ENCODE assay signal across 12 mouse cellular contexts in genomic region chr16:31501751-31502365, GRCm38 (mm10).
DNase-seq lines count a peak whose midpoint lies in the region; ATAC-seq lines count a peak whose summit lies in the region.
"Had no signal": no experiment of that assay in that cellular context is flagged by ENCODE, and none has a peak within 500 bp of the region (broad histone marks: within the 10 kb centered on the region; RNA-seq: fewer than 3 reads in every experiment).

No protein-coding gene starts in this region.

- DNase-seq in forebrain, embryonic 10.5 days (ENCODE audit: extremely low spot score, low spot score), result no peak
- no peak for DNase-seq in hindbrain, embryonic 14.5 days (ENCODE audit: low spot score)
- no peak for DNase-seq in left cerebral cortex, adult 11 months (ENCODE audit: low spot score)
- no peak for DNase-seq in kidney, postnatal 14 days
- DNase-seq: lung, postnatal 14 days had no signal

- H3K9me3 ChIP-seq in midbrain, embryonic 13.5 days, result no peaks in the 10 kb centered on the region
- H3K9me3 ChIP-seq in midbrain, embryonic 16.5 days (replicated peaks; ENCODE audit: control insufficient read depth, low read length, poor library complexity, severe bottlenecking), result no peaks in the 10 kb centered on the region
- H3K9me3 ChIP-seq in forebrain, embryonic 10.5 days, result no peaks in the 10 kb centered on the region
- H3K9me3 ChIP-seq in hindbrain, embryonic 14.5 days (ENCODE audit: control insufficient read depth, low read length), result no peaks in the 10 kb centered on the region
- H3K9me3 ChIP-seq in neural tube, embryonic 13.5 days, result no peaks in the 10 kb centered on the region
- H3K9me3 ChIP-seq: heart, embryonic 12.5 days had no signal

- no peak overlapping the region for H3K9ac ChIP-seq in midbrain, embryonic 13.5 days (replicated peaks)
- no peak overlapping the region for H3K9ac ChIP-seq in midbrain, embryonic 16.5 days (ENCODE audit: low read depth, low read length)
- no peak overlapping the region for H3K9ac ChIP-seq in hindbrain, embryonic 14.5 days
- peak overlapping the region; percentile 22; the same call in 1 of the 2 replicates for H3K9ac ChIP-seq in neural tube, embryonic 13.5 days
- H3K9ac ChIP-seq: heart, embryonic 12.5 days had no signal

- no peak overlapping the region for H3K4me3 ChIP-seq in midbrain, embryonic 13.5 days (replicated peaks)
- H3K4me3 ChIP-seq in midbrain, embryonic 16.5 days (ENCODE audit: low read depth, low read length), result no peak overlapping the region
- H3K4me3 ChIP-seq in forebrain, embryonic 10.5 days, result no peak overlapping the region
- no peak overlapping the region for H3K4me3 ChIP-seq in hindbrain, embryonic 14.5 days (replicated peaks; ENCODE audit: low read length)
- H3K4me3 ChIP-seq in neural tube, embryonic 13.5 days, result no peak overlapping the region
- H3K4me3 ChIP-seq: heart, embryonic 12.5 days had no signal

- WGBS in midbrain, embryonic 13.5 days, result 41% methylated on average over 14 of the region's 14 CpGs
- 30% methylated on average over 14 of the region's 14 CpGs for WGBS in midbrain, embryonic 16.5 days
- 61% methylated on average over 14 of the region's 14 CpGs for WGBS in forebrain, embryonic 10.5 days
- 28% methylated on average over 14 of the region's 14 CpGs for WGBS in hindbrain, embryonic 14.5 days
- WGBS in neural tube, embryonic 13.5 days, result 30% methylated on average over 14 of the region's 14 CpGs

- H3K27ac ChIP-seq in midbrain, embryonic 13.5 days, result peak overlapping the region; percentile 45
- no peak overlapping the region; the same call in 1 of the 2 replicates for H3K27ac ChIP-seq in midbrain, embryonic 16.5 days (ENCODE audit: low read length)
- peak overlapping the region; percentile 65; the same call in 1 of the 2 replicates for H3K27ac ChIP-seq in forebrain, embryonic 10.5 days
- peak overlapping the region; percentile 61; the same call in 1 of the 2 replicates for H3K27ac ChIP-seq in hindbrain, embryonic 14.5 days
- H3K27ac ChIP-seq in neural tube, embryonic 13.5 days (replicated peaks), result peak overlapping the region; percentile 79

- H3K4me2 ChIP-seq in midbrain, embryonic 13.5 days (replicated peaks), result no peak overlapping the region
- H3K4me2 ChIP-seq in midbrain, embryonic 16.5 days (ENCODE audit: low read length), result no peak overlapping the region
- 0 out of 2 replicates have a peak overlapping the region, but pooled peaks have one; percentile 4 for H3K4me2 ChIP-seq in hindbrain, embryonic 14.5 days (replicated peaks)
- peak overlapping the region; percentile 14; the same call in 1 of the 2 replicates for H3K4me2 ChIP-seq in neural tube, embryonic 13.5 days
- H3K4me2 ChIP-seq: heart, embryonic 12.5 days; liver, embryonic 11.5 days had no signal

- H3K4me1 ChIP-seq in midbrain, embryonic 13.5 days (replicated peaks), result peaks cover 27% of the 10 kb centered on the region
- H3K4me1 ChIP-seq in midbrain, embryonic 16.5 days (ENCODE audit: control insufficient read depth, insufficient read depth, low read length), result peaks cover 18% of the 10 kb centered on the region
- peaks cover 66% of the 10 kb centered on the region for H3K4me1 ChIP-seq in forebrain, embryonic 10.5 days
- H3K4me1 ChIP-seq in hindbrain, embryonic 14.5 days (replicated peaks; ENCODE audit: control insufficient read depth, insufficient read depth, low read length), result peaks cover 19% of the 10 kb centered on the region; the same call in 1 of the 2 replicates
- peaks cover 41% of the 10 kb centered on the region for H3K4me1 ChIP-seq in neural tube, embryonic 13.5 days (replicated peaks)

- peak; percentile 49; the same call in 1 of the 2 replicates for ATAC-seq in midbrain, embryonic 13.5 days
- ATAC-seq in midbrain, embryonic 16.5 days, result no peak
- peak; percentile 51; the same call in 1 of the 2 replicates for ATAC-seq in hindbrain, embryonic 14.5 days (ENCODE audit: low FRiP score)
- ATAC-seq in neural tube, embryonic 13.5 days (ENCODE audit: low read depth), result peak; percentile 52; the same call in 1 of the 2 replicates
- no peak for ATAC-seq in monocyte, adult 5-6 weeks (replicated peaks; ENCODE audit: insufficient number of reproducible peaks, low FRiP score, low TSS enrichment, poor library complexity, severe bottlenecking)
- ATAC-seq: inflammation-experienced regulatory T-cells, adult 6 months had no signal

- no peaks in the 10 kb centered on the region for H3K36me3 ChIP-seq in midbrain, embryonic 13.5 days
- no peaks in the 10 kb centered on the region for H3K36me3 ChIP-seq in midbrain, embryonic 16.5 days (ENCODE audit: control insufficient read depth, insufficient read depth, low read length)
- no peaks in the 10 kb centered on the region for H3K36me3 ChIP-seq in forebrain, embryonic 10.5 days (replicated peaks)
- H3K36me3 ChIP-seq in hindbrain, embryonic 14.5 days (replicated peaks; ENCODE audit: control insufficient read depth, insufficient read depth), result no peaks in the 10 kb centered on the region
- no peaks in the 10 kb centered on the region for H3K36me3 ChIP-seq in neural tube, embryonic 13.5 days
- H3K36me3 ChIP-seq: heart, embryonic 12.5 days had no signal

- H3K27me3 ChIP-seq in midbrain, embryonic 13.5 days, result no peaks in the 10 kb centered on the region
- no peaks in the 10 kb centered on the region for H3K27me3 ChIP-seq in midbrain, embryonic 16.5 days (ENCODE audit: control insufficient read depth, insufficient read depth, low read depth, low read length)
- H3K27me3 ChIP-seq in forebrain, embryonic 10.5 days (ENCODE audit: poor library complexity, severe bottlenecking), result peaks cover 27% of the 10 kb centered on the region
- H3K27me3 ChIP-seq in hindbrain, embryonic 14.5 days (ENCODE audit: control insufficient read depth, insufficient read depth, low read length), result 0 out of 2 replicates have a peak, but pooled peaks cover 5% of the 10 kb centered on the region
- no peaks in the 10 kb centered on the region for H3K27me3 ChIP-seq in neural tube, embryonic 13.5 days
- H3K27me3 ChIP-seq: heart, embryonic 12.5 days had no signal

Comparison
In these comparisons a context has a peak if more than half of its experiments do, and no peak if none do; other contexts are left out.
1. ATAC-seq: peak in midbrain, embryonic 13.5 days (single experiment), hindbrain, embryonic 14.5 days (single experiment) and neural tube, embryonic 13.5 days (single experiment); none in midbrain, embryonic 16.5 days (single experiment) and monocyte, adult 5-6 weeks (single experiment).
2. H3K4me2 ChIP-seq: peak in hindbrain, embryonic 14.5 days (single experiment) and neural tube, embryonic 13.5 days (single experiment); none in midbrain, embryonic 13.5 days (single experiment) and midbrain, embryonic 16.5 days (single experiment).